Mouse (Mus musculus): ENCODE results near the gene Srp9. TPM values are rescaled to one million over a fixed set of nuclear protein-coding genes. Genes with fewer than 3 reads are reported as not detected.

The Srp9 gene
- polyA plus RNA-seq, 1 experiment from 2014 or later = 131 TPM

GRCm38 (mm10) chr1:182091261-182091660 lies 33.3 kb upstream of the Srp9 start:
- H3K4me2 ChIP-seq (replicated peaks; ENCODE audit: low read depth, low read length) = no peak overlapping the region
- H3K9ac ChIP-seq (replicated peaks; ENCODE audit: low read length) = no peak overlapping the region
- no peaks in the 10 kb centered on the region for H3K36me3 ChIP-seq (ENCODE audit: insufficient read depth, low read length)
- no peaks in the 10 kb centered on the region for H3K9me3 ChIP-seq (ENCODE audit: low read length)
- ATAC-seq (ENCODE audit: low FRiP score, low TSS enrichment) = no peak
- WGBS = 25% methylated on average over 7 of the region's 7 CpGs
- peaks cover 60% of the 10 kb centered on the region for H3K4me1 ChIP-seq (ENCODE audit: insufficient read depth, low read length)
- H3K4me3 ChIP-seq (ENCODE audit: low read length) = no peak overlapping the region
- H3K27me3 ChIP-seq (ENCODE audit: insufficient read depth, low read length) = no peaks in the 10 kb centered on the region
- H3K27ac ChIP-seq (ENCODE audit: low read length) = peak overlapping the region; percentile 11; the same call in 1 of the 2 replicates

GRCm38 (mm10) chr1:182091746-182092412 lies 32.7 kb upstream of the Srp9 start:
- WGBS = 56% methylated on average over 13 of the region's 13 CpGs
- Histone ChIP-seq H3K4me1 (ENCODE audit: insufficient read depth, low read length) (peaks cover 60% of the 10 kb centered on the region), H3K9me3 (ENCODE audit: low read length) (no peaks in the 10 kb centered on the region), H3K36me3 (ENCODE audit: insufficient read depth, low read length) (no peaks in the 10 kb centered on the region), H3K4me3 (ENCODE audit: low read length) (no peak overlapping the region), H3K9ac (replicated peaks; ENCODE audit: low read length) (no peak overlapping the region), H3K4me2 (replicated peaks; ENCODE audit: low read depth, low read length) (no peak overlapping the region), H3K27me3 (ENCODE audit: insufficient read depth, low read length) (no peaks in the 10 kb centered on the region), H3K27ac (ENCODE audit: low read length) (peak overlapping the region; percentile 68)
- ATAC-seq (ENCODE audit: low FRiP score, low TSS enrichment) = no peak

DNA sequence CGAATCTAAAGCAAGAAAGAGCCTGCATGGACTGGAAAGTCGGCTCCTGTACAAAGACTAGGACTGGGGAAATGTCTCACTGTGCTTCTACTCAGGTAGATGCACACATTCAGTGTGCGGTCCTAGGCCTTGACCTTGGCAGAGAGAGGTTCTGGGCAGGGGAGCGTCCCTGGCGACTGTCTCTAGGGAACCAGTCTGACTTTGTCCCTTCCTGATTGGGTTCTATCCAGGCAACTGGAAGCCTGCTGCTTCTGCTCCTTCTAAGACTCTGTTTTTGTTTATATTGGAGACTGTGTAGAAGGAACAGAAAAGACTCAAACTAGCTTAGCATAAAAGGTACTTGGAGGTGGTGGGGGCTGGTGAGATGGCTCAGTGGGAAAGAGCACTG lies 32.1 kb upstream of the Srp9 start:
- Histone ChIP-seq H3K27me3 (ENCODE audit: insufficient read depth, low read length) (no peaks in the 10 kb centered on the region), H3K27ac (ENCODE audit: low read length) (peak overlapping the region; percentile 68), H3K4me3 (ENCODE audit: low read length) (no peak overlapping the region), H3K4me2 (replicated peaks; ENCODE audit: low read depth, low read length) (no peak overlapping the region), H3K9me3 (ENCODE audit: low read length) (no peaks in the 10 kb centered on the region), H3K36me3 (ENCODE audit: insufficient read depth, low read length) (no peaks in the 10 kb centered on the region), H3K9ac (replicated peaks; ENCODE audit: low read length) (no peak overlapping the region), H3K4me1 (ENCODE audit: insufficient read depth, low read length) (peaks cover 60% of the 10 kb centered on the region)
- ATAC-seq (ENCODE audit: low FRiP score, low TSS enrichment) = no peak
- 65% methylated on average over 5 of the region's 5 CpGs for WGBS

- no peak for ATAC-seq (ENCODE audit: low FRiP score, low TSS enrichment)
Measured at GRCm38 (mm10) chr1:182093407-182093806, 31.1 kb upstream of the Srp9 start.

DNA sequence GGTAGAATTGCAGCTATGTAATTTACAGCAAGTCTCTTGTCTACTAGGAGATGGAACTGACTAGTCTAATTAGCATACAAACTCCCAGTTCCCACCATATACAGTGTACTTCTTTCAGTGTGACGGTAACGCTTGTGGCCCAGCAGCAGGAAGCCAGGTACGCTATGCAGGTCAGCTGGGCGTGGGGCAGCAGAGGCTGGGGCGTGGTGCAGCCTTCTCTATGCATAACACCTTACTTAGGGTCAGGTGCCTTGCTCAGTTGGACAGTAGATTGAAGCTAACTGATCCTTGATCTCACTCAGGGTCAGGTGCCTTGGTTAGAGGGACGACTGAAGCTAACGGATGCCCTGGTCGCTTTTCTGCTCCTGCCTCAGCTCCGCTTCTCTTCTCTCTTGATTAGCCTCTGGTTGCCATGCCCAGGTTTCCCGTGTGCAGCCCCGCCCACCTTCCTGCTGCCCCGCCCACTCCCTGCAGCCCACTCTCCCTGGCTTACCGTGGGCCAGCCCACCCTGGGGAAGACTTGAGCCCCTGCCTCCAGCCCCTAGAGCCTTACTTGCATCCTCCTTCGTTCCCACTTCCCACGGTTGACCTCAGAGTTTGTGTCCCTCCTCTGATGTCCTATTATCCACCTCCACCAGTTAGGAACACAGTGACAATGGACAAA lies 29.9 kb upstream of the Srp9 start:
- Histone ChIP-seq H3K4me1 (ENCODE audit: insufficient read depth, low read length) (peaks cover 41% of the 10 kb centered on the region), H3K36me3 (ENCODE audit: insufficient read depth, low read length) (no peaks in the 10 kb centered on the region), H3K27me3 (ENCODE audit: insufficient read depth, low read length) (no peaks in the 10 kb centered on the region), H3K4me3 (ENCODE audit: low read length) (no peak overlapping the region), H3K27ac (ENCODE audit: low read length) (peak overlapping the region; percentile 78), H3K9me3 (ENCODE audit: low read length) (no peaks in the 10 kb centered on the region), H3K4me2 (replicated peaks; ENCODE audit: low read depth, low read length) (peak overlapping the region; percentile 34), H3K9ac (replicated peaks; ENCODE audit: low read length) (no peak overlapping the region; the same call in 1 of the 2 replicates)
- WGBS = 34% methylated on average over 15 of the region's 15 CpGs
- no peak for ATAC-seq (ENCODE audit: low FRiP score, low TSS enrichment)

More at GRCm38 (mm10) chr1:182093407-182093806, 31.1 kb upstream of the Srp9 start:
- Histone ChIP-seq H3K9me3 (ENCODE audit: low read length) (no peaks in the 10 kb centered on the region), H3K4me3 (ENCODE audit: low read length) (no peak overlapping the region), H3K36me3 (ENCODE audit: insufficient read depth, low read length) (no peaks in the 10 kb centered on the region), H3K9ac (replicated peaks; ENCODE audit: low read length) (no peak overlapping the region), H3K4me1 (ENCODE audit: insufficient read depth, low read length) (peaks cover 53% of the 10 kb centered on the region), H3K4me2 (replicated peaks; ENCODE audit: low read depth, low read length) (no peak overlapping the region), H3K27ac (ENCODE audit: low read length) (no peak overlapping the region), H3K27me3 (ENCODE audit: insufficient read depth, low read length) (no peaks in the 10 kb centered on the region)
- 81% methylated on average over 5 of the region's 5 CpGs for WGBS

- Histone ChIP-seq H3K27ac (ENCODE audit: low read length) (peak overlapping the region; percentile 78), H3K4me2 (replicated peaks; ENCODE audit: low read depth, low read length) (peak overlapping the region; percentile 34), H3K9ac (replicated peaks; ENCODE audit: low read length) (no peak overlapping the region), H3K4me1 (ENCODE audit: insufficient read depth, low read length) (peaks cover 35% of the 10 kb centered on the region), H3K9me3 (ENCODE audit: low read length) (no peaks in the 10 kb centered on the region), H3K27me3 (ENCODE audit: insufficient read depth, low read length) (no peaks in the 10 kb centered on the region), H3K36me3 (ENCODE audit: insufficient read depth, low read length) (no peaks in the 10 kb centered on the region), H3K4me3 (ENCODE audit: low read length) (no peak overlapping the region)
- 19% methylated on average over 10 of the region's 10 CpGs for WGBS
- no peak for ATAC-seq (ENCODE audit: low FRiP score, low TSS enrichment)
Measured at GRCm38 (mm10) chr1:182095240-182095741, 29.2 kb upstream of the Srp9 start.

DNA sequence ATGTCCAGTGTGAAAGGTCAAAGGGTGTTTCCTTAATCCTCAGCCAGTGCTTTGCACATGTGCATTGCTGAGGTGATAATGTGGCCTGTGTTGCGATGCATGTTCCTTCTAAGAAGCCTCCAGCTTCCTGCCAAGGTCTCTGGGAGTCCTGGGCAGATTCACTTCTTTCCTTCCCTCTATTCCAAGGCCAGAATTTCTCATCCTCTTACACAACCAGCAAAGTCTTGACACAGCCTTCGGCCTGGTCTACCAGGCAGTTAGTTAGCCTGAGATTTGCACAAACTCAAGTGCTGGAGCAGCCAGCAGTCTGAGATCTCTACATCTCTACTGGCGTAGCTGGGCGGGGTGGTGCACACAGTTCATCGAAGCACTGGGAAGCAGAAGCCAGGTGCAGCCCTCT lies 27.8 kb upstream of the Srp9 start:
- H3K27me3 ChIP-seq (ENCODE audit: insufficient read depth, low read length) = no peaks in the 10 kb centered on the region
- no peaks in the 10 kb centered on the region for H3K9me3 ChIP-seq (ENCODE audit: low read length)
- H3K36me3 ChIP-seq (ENCODE audit: insufficient read depth, low read length) = no peaks in the 10 kb centered on the region
- H3K4me3 ChIP-seq (ENCODE audit: low read length) = no peak overlapping the region
- H3K27ac ChIP-seq (ENCODE audit: low read length) = no peak overlapping the region
- no peak overlapping the region for H3K9ac ChIP-seq (replicated peaks; ENCODE audit: low read length)
- no peak for ATAC-seq (ENCODE audit: low FRiP score, low TSS enrichment)
- 71% methylated on average over 5 of the region's 5 CpGs for WGBS
- H3K4me1 ChIP-seq (ENCODE audit: insufficient read depth, low read length) = peaks cover 24% of the 10 kb centered on the region
- no peak overlapping the region for H3K4me2 ChIP-seq (replicated peaks; ENCODE audit: low read depth, low read length)

- no peaks in the 10 kb centered on the region for H3K9me3 ChIP-seq (ENCODE audit: low read length)
- H3K27ac ChIP-seq (ENCODE audit: low read length) = no peak overlapping the region
- ATAC-seq (ENCODE audit: low FRiP score, low TSS enrichment) = no peak
- no peak overlapping the region for H3K4me2 ChIP-seq (replicated peaks; ENCODE audit: low read depth, low read length)
- peaks cover 28% of the 10 kb centered on the region for H3K4me1 ChIP-seq (ENCODE audit: insufficient read depth, low read length)
- no peak overlapping the region for H3K4me3 ChIP-seq (ENCODE audit: low read length)
- no peaks in the 10 kb centered on the region for H3K36me3 ChIP-seq (ENCODE audit: insufficient read depth, low read length)
- H3K9ac ChIP-seq (replicated peaks; ENCODE audit: low read length) = no peak overlapping the region
- WGBS = 20% methylated on average over 5 of the region's 5 CpGs
- H3K27me3 ChIP-seq (ENCODE audit: insufficient read depth, low read length) = no peaks in the 10 kb centered on the region
Measured at GRCm38 (mm10) chr1:182099062-182099461, 25.5 kb upstream of the Srp9 start.

DNA sequence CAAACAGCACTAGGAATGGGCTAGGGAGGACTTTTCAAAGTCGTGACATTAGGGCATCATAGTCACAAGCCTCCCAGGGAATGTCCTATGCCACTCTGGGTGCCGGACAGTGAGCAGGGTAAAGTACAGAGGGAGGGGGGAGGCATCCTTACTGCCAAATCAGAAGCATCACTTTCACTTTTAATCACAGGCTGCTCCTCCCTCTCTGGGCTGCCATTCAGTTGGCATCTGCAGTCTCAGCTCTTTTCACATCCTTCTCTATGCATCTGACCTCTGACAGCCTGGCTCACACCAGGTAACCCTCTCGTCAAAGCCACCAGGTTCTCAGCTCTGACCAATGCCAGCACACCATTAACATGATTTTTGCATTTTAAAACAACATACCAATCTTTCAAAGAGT lies 24.1 kb upstream of the Srp9 start:
- WGBS = 60% methylated on average over 3 of the region's 3 CpGs
- no peak overlapping the region for H3K27ac ChIP-seq (ENCODE audit: low read length)
- H3K4me1 ChIP-seq (ENCODE audit: insufficient read depth, low read length) = peaks cover 17% of the 10 kb centered on the region
- ATAC-seq (ENCODE audit: low FRiP score, low TSS enrichment) = no peak
- H3K4me2 ChIP-seq (replicated peaks; ENCODE audit: low read depth, low read length) = no peak overlapping the region
- no peaks in the 10 kb centered on the region for H3K27me3 ChIP-seq (ENCODE audit: insufficient read depth, low read length)
- H3K9ac ChIP-seq (replicated peaks; ENCODE audit: low read length) = no peak overlapping the region
- no peak overlapping the region for H3K4me3 ChIP-seq (ENCODE audit: low read length)
- no peaks in the 10 kb centered on the region for H3K36me3 ChIP-seq (ENCODE audit: insufficient read depth, low read length)
- H3K9me3 ChIP-seq (ENCODE audit: low read length) = no peaks in the 10 kb centered on the region

DNA sequence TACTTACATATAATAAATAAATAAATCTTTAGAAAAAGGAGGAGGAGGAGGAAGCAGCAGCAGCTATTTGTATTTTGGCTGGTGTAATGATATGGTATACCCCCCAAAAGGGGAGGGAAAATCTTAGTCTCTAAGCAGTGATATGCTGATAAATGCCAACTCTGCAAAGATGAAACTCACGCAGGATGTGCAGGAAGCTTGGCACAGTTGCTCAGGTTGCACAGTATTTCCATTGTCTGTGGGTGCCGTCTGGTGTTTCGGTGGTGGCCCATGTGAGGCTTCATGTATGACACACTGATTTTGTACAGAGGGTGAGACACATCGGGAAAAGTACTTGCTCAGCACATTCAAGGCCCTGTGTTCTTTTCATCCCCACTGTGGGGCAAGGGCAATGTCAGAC lies 23.1 kb upstream of the Srp9 start:
- Histone ChIP-seq H3K9ac (replicated peaks; ENCODE audit: low read length) (no peak overlapping the region), H3K9me3 (ENCODE audit: low read length) (no peaks in the 10 kb centered on the region), H3K4me1 (ENCODE audit: insufficient read depth, low read length) (peaks cover 13% of the 10 kb centered on the region), H3K4me3 (ENCODE audit: low read length) (no peak overlapping the region), H3K27me3 (ENCODE audit: insufficient read depth, low read length) (no peaks in the 10 kb centered on the region), H3K27ac (ENCODE audit: low read length) (no peak overlapping the region), H3K4me2 (replicated peaks; ENCODE audit: low read depth, low read length) (no peak overlapping the region), H3K36me3 (ENCODE audit: insufficient read depth, low read length) (no peaks in the 10 kb centered on the region)
- 72% methylated on average over 4 of the region's 4 CpGs for WGBS
- no peak for ATAC-seq (ENCODE audit: low FRiP score, low TSS enrichment)
